Mouse (Mus musculus): Measurements from ENCODE around the gene Zfhx3. TPM values are rescaled to one million over a fixed set of nuclear protein-coding genes. Genes with fewer than 3 reads are reported as not detected.

The Zfhx3 gene
- polyA plus RNA-seq, 2 experiments: 0.25 to 0.65 TPM

DNA sequence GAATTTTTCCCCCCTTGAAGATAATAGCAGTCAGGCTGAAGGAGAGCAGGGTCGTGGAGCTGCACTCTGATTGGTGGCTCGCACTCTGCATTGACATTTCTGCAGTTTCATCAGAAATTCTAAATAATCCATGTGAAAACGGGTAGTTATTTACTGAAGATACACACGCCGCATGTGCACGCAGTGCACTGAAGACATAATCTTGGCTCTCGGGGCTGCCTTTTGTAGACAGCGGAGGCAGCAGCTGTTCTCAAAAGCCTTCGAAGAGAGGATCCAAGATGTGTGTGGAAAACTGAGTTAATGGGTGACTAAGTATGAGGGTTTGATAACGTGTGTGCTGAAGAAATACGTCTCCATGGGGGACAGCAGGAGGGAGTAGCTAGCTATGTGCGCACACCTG, 553.7 kb downstream of the Zfhx3 start:
- Histone ChIP-seq H3K27ac (no peak overlapping the region), H3K27me3 (ENCODE audit: control insufficient read depth, insufficient read depth, low read length) (no peaks in the 10 kb centered on the region), H3K9me3 (ENCODE audit: control insufficient read depth, low read length) (no peaks in the 10 kb centered on the region), H3K4me2 (ENCODE audit: low read depth) (no peak overlapping the region), H3K4me1 (replicated peaks; ENCODE audit: control insufficient read depth in 2 of 2, insufficient read depth in 2 of 2, low read length in 1 of 2) (no peaks in the 10 kb centered on the region; a peak in 1 of 4 replicates), H3K36me3 (replicated peaks; ENCODE audit: control insufficient read depth, insufficient read depth, low read depth) (no peaks in the 10 kb centered on the region), H3K4me3 (ENCODE audit: insufficient read depth in 1 of 2, low read depth in 2 of 2, low read length in 2 of 2) (no peak overlapping the region), H3K9ac (replicated peaks) (no peak overlapping the region)
- WGBS (ENCODE audit: insufficient replicate concordance): 67% methylated on average over 12 of the region's 12 CpGs
- TF ChIP-seq CTCF (IDR thresholded peaks at IDR 0.05; ENCODE audit: low read depth): no peak
- no peak for TF ChIP-seq EP300 (IDR thresholded peaks at IDR 0.05; ENCODE audit: low read depth)
- no peak for DNase-seq (ENCODE audit: low read depth in 3 of 3, low spot score in 3 of 3)
- ATAC-seq (ENCODE audit: insufficient read depth): no peak

DNA sequence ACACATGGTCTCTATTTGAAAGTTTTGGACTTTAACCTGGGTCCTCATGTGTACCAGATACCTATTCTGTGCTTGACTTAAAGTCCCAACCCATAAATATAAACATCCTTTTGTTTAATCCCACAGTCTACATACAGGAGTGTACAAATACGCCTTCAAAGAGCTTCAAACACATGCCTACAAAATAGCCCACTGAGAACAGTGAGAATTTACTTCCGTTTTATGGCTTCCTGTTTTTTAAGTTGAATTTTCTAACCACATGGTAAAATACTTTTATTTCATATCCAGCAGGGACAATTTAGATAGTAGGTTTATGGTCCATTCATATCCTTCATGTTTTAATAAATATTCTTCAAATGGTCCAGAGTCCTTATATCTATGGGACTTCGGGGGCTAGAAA, 564.3 kb downstream of the Zfhx3 start:
- Histone ChIP-seq H3K4me1 (replicated peaks; ENCODE audit: control insufficient read depth in 2 of 2, insufficient read depth in 2 of 2, low read length in 1 of 2) (no peaks in the 10 kb centered on the region), H3K9me3 (ENCODE audit: control insufficient read depth, low read length) (no peaks in the 10 kb centered on the region), H3K27ac (no peak overlapping the region), H3K27me3 (ENCODE audit: control insufficient read depth, insufficient read depth, low read length) (no peaks in the 10 kb centered on the region), H3K4me2 (ENCODE audit: low read depth) (no peak overlapping the region), H3K36me3 (replicated peaks; ENCODE audit: control insufficient read depth, insufficient read depth, low read depth) (no peaks in the 10 kb centered on the region), H3K9ac (replicated peaks) (no peak overlapping the region), H3K4me3 (ENCODE audit: insufficient read depth in 1 of 2, low read depth in 2 of 2, low read length in 2 of 2) (no peak overlapping the region)
- DNase-seq (ENCODE audit: low read depth in 3 of 3, low spot score in 3 of 3) (no peak), ATAC-seq (ENCODE audit: insufficient read depth) (no peak)
- 59% methylated on average over 3 of the region's 3 CpGs for WGBS (ENCODE audit: insufficient replicate concordance)
- TF ChIP-seq EP300 (IDR thresholded peaks at IDR 0.05; ENCODE audit: low read depth) (no peak), CTCF (IDR thresholded peaks at IDR 0.05; ENCODE audit: low read depth) (no peak)

DNA sequence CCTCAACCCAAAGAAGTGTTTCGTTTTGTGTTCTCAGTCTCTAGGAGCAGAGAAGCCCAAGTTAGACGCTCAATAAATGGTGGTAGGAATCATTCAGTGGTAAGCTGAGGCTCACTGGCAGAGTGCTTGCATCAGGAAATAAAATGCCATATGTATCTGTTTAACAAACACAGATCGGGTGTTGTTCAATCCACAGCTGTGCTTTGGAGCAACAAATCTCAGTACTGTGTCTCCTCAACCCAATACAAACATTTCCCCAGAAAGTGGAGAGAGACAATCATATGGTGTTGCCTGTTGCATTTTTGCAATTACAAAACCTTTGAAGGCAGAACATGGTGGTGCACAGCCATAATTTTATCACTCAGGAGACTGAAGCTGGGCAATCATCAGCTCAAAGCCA, 565.3 kb downstream of the Zfhx3 start:
- no peak for DNase-seq (ENCODE audit: low read depth in 3 of 3, low spot score in 3 of 3)
- Histone ChIP-seq H3K4me2 (ENCODE audit: low read depth) (no peak overlapping the region), H3K4me3 (ENCODE audit: insufficient read depth in 1 of 2, low read depth in 2 of 2, low read length in 2 of 2) (no peak overlapping the region), H3K4me1 (replicated peaks; ENCODE audit: control insufficient read depth in 2 of 2, insufficient read depth in 2 of 2, low read length in 1 of 2) (no peaks in the 10 kb centered on the region), H3K36me3 (replicated peaks; ENCODE audit: control insufficient read depth, insufficient read depth, low read depth) (no peaks in the 10 kb centered on the region), H3K9me3 (ENCODE audit: control insufficient read depth, low read length) (no peaks in the 10 kb centered on the region), H3K27me3 (ENCODE audit: control insufficient read depth, insufficient read depth, low read length) (no peaks in the 10 kb centered on the region), H3K27ac (no peak overlapping the region), H3K9ac (replicated peaks) (no peak overlapping the region)
- ATAC-seq (ENCODE audit: insufficient read depth): no peak
- 63% methylated on average over 3 of the region's 3 CpGs for whole genome bisulfite sequencing (ENCODE audit: insufficient replicate concordance)
- TF ChIP-seq EP300 (IDR thresholded peaks at IDR 0.05; ENCODE audit: low read depth) (no peak), CTCF (IDR thresholded peaks at IDR 0.05; ENCODE audit: low read depth) (no peak)

DNA sequence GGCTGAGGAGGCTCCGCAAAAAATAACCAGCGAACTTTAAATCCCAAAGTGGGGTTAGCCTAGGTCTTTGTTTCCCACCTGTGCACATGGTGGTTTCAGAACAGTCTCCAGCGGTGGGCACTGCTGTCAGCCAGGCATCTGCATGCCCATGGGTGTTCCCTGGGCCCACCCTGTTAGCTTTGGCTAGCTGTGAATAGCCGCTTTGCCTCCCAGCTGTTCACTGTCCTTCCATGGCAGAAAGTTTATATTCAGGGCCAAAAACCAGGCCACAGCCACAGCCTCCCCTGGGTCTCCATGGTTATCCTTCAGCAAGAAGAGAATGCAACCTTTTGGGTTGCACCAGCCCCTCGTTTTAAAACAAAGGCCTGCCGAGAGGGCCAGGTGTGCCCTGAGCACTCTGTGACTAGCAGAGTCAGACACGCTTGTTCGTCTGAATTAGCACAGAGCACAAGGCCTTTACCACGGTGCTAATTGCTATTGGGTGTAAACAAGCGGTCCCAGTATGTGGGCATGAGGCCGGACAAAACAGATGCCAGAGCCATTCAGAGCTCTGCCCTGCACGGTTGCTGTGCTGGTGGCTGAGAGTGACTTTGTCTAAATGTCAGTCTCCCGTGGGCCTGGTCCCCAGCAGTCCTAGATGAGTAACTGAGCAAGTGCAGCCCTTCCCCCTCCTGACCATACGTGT, 568.3 kb downstream of the Zfhx3 start:
- Histone ChIP-seq H3K9me3 (ENCODE audit: control insufficient read depth, low read length) (no peaks in the 10 kb centered on the region), H3K4me2 (ENCODE audit: low read depth) (no peak overlapping the region), H3K4me1 (replicated peaks; ENCODE audit: control insufficient read depth in 2 of 2, insufficient read depth in 2 of 2, low read length in 1 of 2) (no peaks in the 10 kb centered on the region), H3K4me3 (ENCODE audit: insufficient read depth in 1 of 2, low read depth in 2 of 2, low read length in 2 of 2) (no peak overlapping the region), H3K36me3 (replicated peaks; ENCODE audit: control insufficient read depth, insufficient read depth, low read depth) (no peaks in the 10 kb centered on the region), H3K27ac (no peak overlapping the region), H3K9ac (replicated peaks) (no peak overlapping the region), H3K27me3 (ENCODE audit: control insufficient read depth, insufficient read depth, low read length) (no peaks in the 10 kb centered on the region)
- TF ChIP-seq EP300 (IDR thresholded peaks at IDR 0.05; ENCODE audit: low read depth): no peak
- no peak for TF ChIP-seq CTCF (IDR thresholded peaks at IDR 0.05; ENCODE audit: low read depth)
- 67% methylated on average over 14 of the region's 14 CpGs for WGBS (ENCODE audit: insufficient replicate concordance)
- no peak for DNase-seq (ENCODE audit: low read depth in 3 of 3, low spot score in 3 of 3)
- no peak for ATAC-seq (ENCODE audit: insufficient read depth)

DNA sequence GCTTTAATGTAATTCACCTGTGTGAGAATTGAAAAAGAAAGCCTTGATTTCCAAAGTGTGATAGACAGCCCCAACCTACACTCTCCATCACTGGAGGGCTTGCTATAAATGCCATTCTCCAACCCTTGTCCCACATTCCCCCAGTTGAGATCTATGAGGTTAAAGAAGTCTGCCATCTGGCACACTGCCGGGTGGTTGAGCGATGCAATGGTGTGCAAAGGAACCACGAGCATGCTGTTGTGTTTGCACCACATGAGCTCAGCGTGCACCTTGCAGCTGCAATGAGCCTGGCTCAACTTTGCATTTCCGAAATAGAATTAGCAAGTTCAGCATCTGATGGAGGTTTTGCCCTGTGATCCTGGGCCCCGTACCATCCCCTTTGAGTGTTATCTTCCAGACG, 575.7 kb downstream of the Zfhx3 start:
- Histone ChIP-seq H3K27ac (no peak overlapping the region), H3K4me1 (replicated peaks; ENCODE audit: control insufficient read depth in 2 of 2, insufficient read depth in 2 of 2, low read length in 1 of 2) (no peaks in the 10 kb centered on the region), H3K4me3 (ENCODE audit: insufficient read depth in 1 of 2, low read depth in 2 of 2, low read length in 2 of 2) (no peak overlapping the region), H3K27me3 (ENCODE audit: control insufficient read depth, insufficient read depth, low read length) (no peaks in the 10 kb centered on the region), H3K36me3 (replicated peaks; ENCODE audit: control insufficient read depth, insufficient read depth, low read depth) (no peaks in the 10 kb centered on the region), H3K9ac (replicated peaks) (no peak overlapping the region), H3K4me2 (ENCODE audit: low read depth) (no peak overlapping the region), H3K9me3 (ENCODE audit: control insufficient read depth, low read length) (no peaks in the 10 kb centered on the region)
- TF ChIP-seq EP300 (IDR thresholded peaks at IDR 0.05; ENCODE audit: low read depth): no peak
- no peak for TF ChIP-seq CTCF (IDR thresholded peaks at IDR 0.05; ENCODE audit: low read depth)
- WGBS (ENCODE audit: insufficient replicate concordance): 69% methylated on average over 7 of the region's 7 CpGs
- no peak for DNase-seq (ENCODE audit: low read depth in 3 of 3, low spot score in 3 of 3)
- no peak for ATAC-seq (ENCODE audit: insufficient read depth)

Data from liver, embryonic 14.5 days (tissue).